Mouse (Mus musculus) liver, postnatal 0 days (tissue): ENCODE measurements around the gene Ednrb.

Experiments used
- CTCF ChIP-seq: sonication (generic); IDR thresholded peaks from 2 replicates; pipeline ENCODE4 v1.5.1; 2016; ENCODE audit warnings: antibody characterized with exemption, low read depth
- EP300 ChIP-seq: IDR thresholded peaks from 2 replicates; pipeline ENCODE4 v1.6.1; 2016; ENCODE audit warnings: antibody characterized with exemption, low read depth, mild to moderate bottlenecking

GRCm38 (mm10) chr14:103877117-103877516 is 32.9 kb upstream of the Ednrb start:
- TF ChIP-seq CTCF (no peak), EP300 (no peak)
